Comparison of ENCODE assay signal across 9 mouse cellular contexts in the genomic region with DNA sequence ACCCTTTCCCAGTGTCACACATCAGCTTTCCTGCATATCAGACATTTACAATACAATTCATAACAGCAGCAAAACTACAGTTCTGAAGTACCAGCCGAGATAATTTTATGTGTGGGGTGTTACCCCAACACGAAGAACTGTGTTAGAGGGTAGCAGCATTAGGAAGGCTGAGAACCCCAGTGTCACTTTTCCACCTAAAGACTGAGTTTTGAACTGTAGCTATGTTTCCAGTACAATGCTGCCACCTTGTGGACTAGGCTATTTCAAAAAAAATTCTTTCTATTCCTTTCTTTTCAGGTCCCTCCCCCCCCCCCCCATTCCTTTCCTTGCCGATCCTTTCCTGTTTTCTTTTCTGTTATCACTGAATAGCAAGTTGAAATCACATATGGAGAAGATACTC. TPM values are rescaled to one million over a fixed set of nuclear protein-coding genes. Genes with fewer than 3 reads are reported as not detected.
A peak's percentile ranks its signal among the peaks of the same experiment; 100 is the strongest.
DNase-seq lines count a peak whose midpoint lies in the region; ATAC-seq and TF ChIP-seq lines count a peak whose summit lies in the region.
"Had no signal": no experiment of that assay in that cellular context is flagged by ENCODE, and none has a peak within 500 bp of the region (broad histone marks: within the 10 kb centered on the region; RNA-seq: fewer than 3 reads in every experiment).

No protein-coding gene starts in this region.

- 28% methylated on average over 3 of the region's 3 CpGs for WGBS in heart, adult 2 months
- 22% methylated on average over 3 of the region's 3 CpGs for WGBS in heart, embryonic 12.5 days
- 39% methylated on average over 3 of the region's 3 CpGs for WGBS in intestine, embryonic 15.5 days

- H3K9ac ChIP-seq in heart, adult 2 months (ENCODE audit: low read depth, low read length) = no peak overlapping the region
- H3K9ac ChIP-seq in heart, embryonic 12.5 days = no peak overlapping the region
- H3K9ac ChIP-seq in intestine, embryonic 15.5 days = no peak overlapping the region

- H3K4me3 ChIP-seq in heart, adult 2 months = no peak overlapping the region
- no peak overlapping the region for H3K4me3 ChIP-seq in heart, embryonic 12.5 days
- no peak overlapping the region for H3K4me3 ChIP-seq in intestine, embryonic 15.5 days (replicated peaks)

- intact Hi-C loops in heart, adult 2 months (cut with DNase I) = loop anchor here (5.0 kb wide), 1 partner anchor 267 kb away; no protein-coding TSS in a partner anchor

- no peak for TF ChIP-seq POLR2A in heart, adult 2 months (IDR thresholded peaks at IDR 0.05; ENCODE audit: insufficient read depth, low read depth, low read length)

- no peak for TF ChIP-seq EP300 in heart, adult 2 months (IDR thresholded peaks at IDR 0.05; ENCODE audit: insufficient read depth, low read depth, low read length)

- no peak for DNase-seq in heart, adult 2 months
- DNase-seq in right cerebral cortex, adult 2 months (ENCODE audit: low spot score in 2 of 2) = peak; percentile 25 to 44
- no peak for DNase-seq in right cerebral cortex, postnatal 36 days (ENCODE audit: low spot score in 2 of 2)
- DNase-seq in brain, adult 2 months (ENCODE audit: low read depth, low spot score) = peak; percentile 67
- DNase-seq in spleen, postnatal 4 days (ENCODE audit: low spot score in 2 of 2) = no peak

- TF ChIP-seq CTCF in heart, adult 2 months (IDR thresholded peaks at IDR 0.05) = peak; percentile 65

- H3K36me3 ChIP-seq in heart, adult 2 months (ENCODE audit: control insufficient read depth, insufficient read depth, low read length) = no peaks in the 10 kb centered on the region
- no peaks in the 10 kb centered on the region for H3K36me3 ChIP-seq in heart, embryonic 12.5 days
- no peaks in the 10 kb centered on the region for H3K36me3 ChIP-seq in intestine, embryonic 15.5 days

- no peak for ATAC-seq in heart, embryonic 12.5 days (ENCODE audit: insufficient number of reproducible peaks, low FRiP score)
- ATAC-seq in intestine, embryonic 15.5 days = peak; percentile 49; the same call in 1 of the 2 replicates
- ATAC-seq in megakaryocyte, adult 5-6 weeks (ENCODE audit: poor library complexity, severe bottlenecking) = peak; percentile 73

- no peaks in the 10 kb centered on the region for H3K27me3 ChIP-seq in heart, adult 2 months (ENCODE audit: control insufficient read depth, insufficient read depth, low read length)
- 0 out of 2 replicates have a peak, but pooled peaks cover 3% of the 10 kb centered on the region for H3K27me3 ChIP-seq in heart, embryonic 12.5 days (replicated peaks)
- no peaks in the 10 kb centered on the region for H3K27me3 ChIP-seq in intestine, embryonic 15.5 days (replicated peaks)

- no peaks in the 10 kb centered on the region for H3K79me2 ChIP-seq in heart, adult 2 months (replicated peaks; ENCODE audit: control insufficient read depth, insufficient read depth, low read length)

- H3K4me2 ChIP-seq in heart, embryonic 12.5 days = no peak overlapping the region
- H3K4me2 ChIP-seq in intestine, embryonic 15.5 days (replicated peaks) = no peak overlapping the region

- H3K4me1 ChIP-seq in heart, adult 2 months (ENCODE audit: control insufficient read depth, insufficient read depth, low read length) = no peaks in the 10 kb centered on the region
- H3K4me1 ChIP-seq in heart, embryonic 12.5 days (replicated peaks) = no peaks in the 10 kb centered on the region
- no peaks in the 10 kb centered on the region for H3K4me1 ChIP-seq in intestine, embryonic 15.5 days (replicated peaks)

- no peak overlapping the region for H3K27ac ChIP-seq in heart, adult 2 months
- no peak overlapping the region for H3K27ac ChIP-seq in heart, embryonic 12.5 days (ENCODE audit: poor library complexity, severe bottlenecking)
- no peak overlapping the region for H3K27ac ChIP-seq in intestine, embryonic 15.5 days

- no peaks in the 10 kb centered on the region for H3K9me3 ChIP-seq in heart, embryonic 12.5 days (replicated peaks)
- no peaks in the 10 kb centered on the region for H3K9me3 ChIP-seq in intestine, embryonic 15.5 days

RNA-seq across cellular contexts. Expression of a gene that starts 12.4 kb away (rescaled TPM):
- total RNA-seq in heart, adult 2 months (2021) = 100 to 1,000 TPM; 120 to 232 TPM
- polyA plus RNA-seq in heart, adult 2 months (2012; rRNA removed) = 86.4 and 166 TPM in 2 replicates
- polyA plus RNA-seq in heart, embryonic 12.5 days (2016; fragmentation: Nextera tagmentation; extraction: Ambion mirVana) = 7.1 and 7.7 TPM in 2 replicates
- 0.10 and 0.27 TPM in 2 replicates for polyA plus RNA-seq in intestine, embryonic 15.5 days (2015; fragmentation: Nextera tagmentation; extraction: Ambion mirVana)
- total RNA-seq in megakaryocyte, adult 5-6 weeks (2015) = not detected in 2 replicates
- not detected in 2 replicates for total RNA-seq in megakaryocyte, adult 5-6 weeks (2017)

RNA-seq across cellular contexts. Expression of a gene that starts 29.6 kb away (rescaled TPM):
- 1 to 10 TPM; 1.5 to 2.4 TPM for total RNA-seq in heart, adult 2 months (2021)
- 1.0 and 2.1 TPM in 2 replicates for polyA plus RNA-seq in heart, adult 2 months (2012; rRNA removed)
- polyA plus RNA-seq in heart, embryonic 12.5 days (2016; fragmentation: Nextera tagmentation; extraction: Ambion mirVana) = 11.9 TPM in 2 replicates
- polyA plus RNA-seq in intestine, embryonic 15.5 days (2015; fragmentation: Nextera tagmentation; extraction: Ambion mirVana) = 19.5 and 19.6 TPM in 2 replicates
- total RNA-seq in megakaryocyte, adult 5-6 weeks (2015) = 6.6 and 7.2 TPM in 2 replicates
- total RNA-seq in megakaryocyte, adult 5-6 weeks (2017) = 9.4 and 9.9 TPM in 2 replicates

RNA-seq across cellular contexts. Expression of a gene that starts 56.9 kb away (rescaled TPM):
- total RNA-seq in heart, adult 2 months (2021) = not detected
- polyA plus RNA-seq in heart, adult 2 months (2012; rRNA removed) = not detected in 2 replicates
- not detected in 2 replicates for polyA plus RNA-seq in heart, embryonic 12.5 days (2016; fragmentation: Nextera tagmentation; extraction: Ambion mirVana)
- polyA plus RNA-seq in intestine, embryonic 15.5 days (2015; fragmentation: Nextera tagmentation; extraction: Ambion mirVana) = not detected in 2 replicates
- not detected in 2 replicates for total RNA-seq in megakaryocyte, adult 5-6 weeks (2015)
- total RNA-seq in megakaryocyte, adult 5-6 weeks (2017) = not detected in 2 replicates
- total RNA-seq: layer of hippocampus, adult 8-10 months had no signal

Comparison
In these comparisons a context has a peak if more than half of its experiments do, and no peak if none do; other contexts are left out.
1. DNase-seq: peak in right cerebral cortex, adult 2 months (2 of 2) and brain, adult 2 months (single experiment); none in heart, adult 2 months (0 of 2), right cerebral cortex, postnatal 36 days (0 of 2) and spleen, postnatal 4 days (0 of 2).
2. RNA of a gene that starts 12.4 kb away (polyA plus RNA-seq): 86.4 to 166 TPM in heart, adult 2 months; 7.1 to 7.7 TPM in heart, embryonic 12.5 days and 0.10 to 0.27 TPM in intestine, embryonic 15.5 days; every median in the first group is over 10 times any median in the second.